Mouse (Mus musculus): ENCODE data around the gene Lias.

DNA sequence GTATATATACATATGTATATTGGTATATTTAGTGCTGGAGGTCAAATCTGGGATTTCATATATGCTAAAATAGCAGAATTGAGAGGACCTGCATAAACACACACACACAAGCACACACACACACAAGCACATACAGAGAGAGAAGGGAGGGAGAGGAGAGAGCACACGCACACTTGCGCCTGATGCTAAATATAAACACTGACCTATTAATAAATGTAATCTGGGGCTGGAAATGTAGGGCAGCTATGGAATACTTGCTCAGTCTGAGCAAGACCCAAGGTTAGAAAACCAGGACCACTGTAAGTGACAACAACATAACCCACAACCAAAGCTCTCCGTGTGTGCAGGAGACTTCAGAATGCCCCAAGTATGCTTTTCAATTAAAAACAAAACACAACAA is 68.2 kb downstream of the Lias start:
- TF ChIP-seq POLR2A (IDR thresholded peaks at IDR 0.05; ENCODE audit: low read depth, low read length) (no peak), CTCF (conservative IDR thresholded peaks at IDR 0.05; ENCODE audit: insufficient read depth, insufficient read length, low read depth, low read length) (no peak)
